Mouse (Mus musculus) brain, embryonic 14.5 days (tissue): ENCODE results near the gene Lsm12.

Source experiments
- CTCF ChIP-seq: fragments of 200-500 bp; IDR thresholded peaks from 2 replicates; pipeline ENCODE4 v1.5.1; 2012; ENCODE audit warnings: inconsistent platforms, mild to moderate bottlenecking, moderate library complexity, borderline replicate concordance; ENCODE audit not compliant: insufficient read depth, insufficient read length; ENCODE audit errors: extremely low read depth
- POLR2A ChIP-seq: fragments of 200-500 bp; IDR thresholded peaks from 2 replicates; pipeline ENCODE4 v1.6.1; 2012; ENCODE audit warnings: mild to moderate bottlenecking, inconsistent platforms, borderline replicate concordance; ENCODE audit not compliant: poor library complexity, insufficient read depth, insufficient read length, severe bottlenecking; ENCODE audit errors: extremely low read depth

DNA sequence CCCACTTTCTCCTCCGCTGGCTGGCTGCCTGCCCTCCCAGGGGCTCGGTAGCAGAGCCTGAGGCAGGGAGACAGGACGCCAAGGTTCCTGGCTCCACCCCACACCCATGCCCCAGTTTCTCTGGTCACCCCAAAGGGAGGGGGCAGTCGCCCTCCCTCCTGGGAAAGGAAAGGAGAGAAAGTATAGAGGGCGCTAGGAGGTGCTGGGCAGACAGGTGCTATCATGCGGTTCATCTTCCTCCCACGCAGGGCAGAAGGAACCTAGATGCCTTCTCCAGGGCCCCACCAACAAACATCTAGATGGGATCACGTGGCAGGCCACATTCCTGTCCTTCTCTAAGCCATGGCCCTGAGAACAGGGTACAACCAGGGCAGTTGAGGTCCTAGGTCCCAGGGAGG is 36.9 kb upstream of the Lsm12 start:
- TF ChIP-seq CTCF = no peak
- TF ChIP-seq POLR2A = no peak
